Mouse (Mus musculus): ENCODE measurements at regions not wholly inside any gene's neighbourhood (a gene's known extent, or its start where the extent isn't known, plus 50 kb on each side); places are given as distances from the start of the nearest gene placed in this dataset.

- WGBS, result 89% methylated on average over 9 of the region's 9 CpGs
- H3K9ac ChIP-seq (replicated peaks), result no peak overlapping the region
- no peaks in the 10 kb centered on the region for H3K9me3 ChIP-seq
- no peak overlapping the region for H3K4me3 ChIP-seq
- H3K4me2 ChIP-seq (replicated peaks), result no peak overlapping the region
- peaks cover 7% of the 10 kb centered on the region for H3K4me1 ChIP-seq
- H3K27me3 ChIP-seq, result no peaks in the 10 kb centered on the region
- no peaks in the 10 kb centered on the region for H3K36me3 ChIP-seq
- H3K27ac ChIP-seq (replicated peaks), result no peak overlapping the region
- ATAC-seq (replicated peaks), result no peak
Measured at GRCm38 (mm10) chr12:85527011-85527410, 53.3 kb downstream of the Fos start.

- Histone ChIP-seq H3K27ac (replicated peaks) (no peak overlapping the region), H3K4me1 (no peaks in the 10 kb centered on the region), H3K4me2 (replicated peaks) (no peak overlapping the region), H3K36me3 (no peaks in the 10 kb centered on the region), H3K27me3 (no peaks in the 10 kb centered on the region), H3K9ac (replicated peaks) (no peak overlapping the region), H3K9me3 (no peaks in the 10 kb centered on the region), H3K4me3 (no peak overlapping the region)
- WGBS, result 84% methylated on average over 1 of the region's 1 CpGs
- ATAC-seq (replicated peaks), result no peak
Measured at GRCm38 (mm10) chr12:85531638-85532037, 57.9 kb downstream of the Fos start.

GRCm38 (mm10) chr12:85532221-85532612, 58.5 kb downstream of the Fos start:
- H3K9me3 ChIP-seq, result no peaks in the 10 kb centered on the region
- H3K36me3 ChIP-seq, result no peaks in the 10 kb centered on the region
- no peak for ATAC-seq (replicated peaks)
- no peaks in the 10 kb centered on the region for H3K27me3 ChIP-seq
- no peak overlapping the region for H3K27ac ChIP-seq (replicated peaks)
- H3K9ac ChIP-seq (replicated peaks), result no peak overlapping the region
- no peak overlapping the region for H3K4me3 ChIP-seq
- no peak overlapping the region for H3K4me2 ChIP-seq (replicated peaks)
- no peaks in the 10 kb centered on the region for H3K4me1 ChIP-seq
- WGBS, result 85% methylated on average over 3 of the region's 3 CpGs

- WGBS, result 83% methylated on average over 14 of the region's 14 CpGs
- no peak overlapping the region for H3K4me3 ChIP-seq
- H3K9ac ChIP-seq (replicated peaks), result no peak overlapping the region
- no peaks in the 10 kb centered on the region for H3K27me3 ChIP-seq
- no peak for ATAC-seq (replicated peaks)
- no peak overlapping the region for H3K27ac ChIP-seq (replicated peaks)
- H3K4me2 ChIP-seq (replicated peaks), result no peak overlapping the region
- no peaks in the 10 kb centered on the region for H3K36me3 ChIP-seq
- H3K9me3 ChIP-seq, result no peaks in the 10 kb centered on the region
- no peaks in the 10 kb centered on the region for H3K4me1 ChIP-seq
Measured at GRCm38 (mm10) chr12:85532613-85533460, 59.1 kb downstream of the Fos start.

DNA sequence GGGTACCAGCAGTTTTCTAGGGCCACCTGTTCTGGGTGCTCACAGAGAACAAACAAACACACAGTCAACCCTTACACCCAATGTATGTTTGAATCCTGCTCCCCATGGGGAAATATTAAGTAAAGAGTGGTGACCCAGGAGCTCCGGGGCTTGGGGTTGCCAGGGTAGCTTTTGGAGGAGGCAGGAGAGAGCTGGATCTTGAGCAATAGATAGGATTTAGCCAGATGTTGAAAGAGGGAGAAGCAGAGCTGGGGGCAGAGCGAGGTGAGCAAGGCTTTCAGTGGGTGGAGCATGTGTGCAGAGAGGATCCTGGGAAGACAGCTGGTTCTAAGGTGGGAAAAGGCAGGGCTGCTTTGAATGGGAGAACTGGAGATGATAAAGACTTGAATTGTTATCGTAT, 59.9 kb downstream of the Fos start:
- Histone ChIP-seq H3K27me3 (no peaks in the 10 kb centered on the region), H3K9ac (replicated peaks) (no peak overlapping the region), H3K27ac (replicated peaks) (no peak overlapping the region), H3K9me3 (no peaks in the 10 kb centered on the region), H3K4me3 (no peak overlapping the region), H3K36me3 (no peaks in the 10 kb centered on the region), H3K4me2 (replicated peaks) (no peak overlapping the region), H3K4me1 (no peaks in the 10 kb centered on the region)
- WGBS, result 87% methylated on average over 3 of the region's 3 CpGs
- no peak for ATAC-seq (replicated peaks)

GRCm38 (mm10) chr12:85539423-85539822, 59.4 kb upstream of the Jdp2 start:
- Histone ChIP-seq H3K4me1 (peaks cover 6% of the 10 kb centered on the region; the same call in 1 of the 2 replicates), H3K4me2 (replicated peaks) (no peak overlapping the region), H3K27ac (replicated peaks) (no peak overlapping the region), H3K9me3 (no peaks in the 10 kb centered on the region), H3K4me3 (no peak overlapping the region), H3K27me3 (no peaks in the 10 kb centered on the region), H3K36me3 (no peaks in the 10 kb centered on the region), H3K9ac (replicated peaks) (no peak overlapping the region)
- WGBS, result 54% methylated on average over 7 of the region's 7 CpGs
- no peak for ATAC-seq (replicated peaks)

DNA sequence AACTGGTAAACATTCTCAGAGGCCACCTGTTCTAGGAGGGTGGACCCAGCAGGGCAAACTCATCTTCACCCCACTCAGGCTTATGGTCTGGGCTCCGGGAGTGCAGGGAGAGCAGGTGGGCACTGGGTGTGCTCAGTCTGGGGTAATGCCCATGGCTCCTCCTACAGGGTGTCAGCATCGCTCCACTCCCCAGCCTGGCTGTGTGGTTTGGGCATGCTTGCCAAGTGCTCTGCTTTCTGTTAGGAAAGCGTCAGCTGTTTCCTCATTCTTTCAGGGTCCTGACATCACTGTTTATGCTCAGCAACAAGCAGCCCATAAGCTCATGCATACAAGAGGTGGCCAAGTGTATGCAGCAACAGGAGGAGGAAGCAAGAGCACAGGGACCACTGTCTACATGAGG, 57.7 kb upstream of the Jdp2 start:
- no peak overlapping the region for H3K9ac ChIP-seq (replicated peaks)
- ATAC-seq (replicated peaks), result peak; percentile 86

DNA sequence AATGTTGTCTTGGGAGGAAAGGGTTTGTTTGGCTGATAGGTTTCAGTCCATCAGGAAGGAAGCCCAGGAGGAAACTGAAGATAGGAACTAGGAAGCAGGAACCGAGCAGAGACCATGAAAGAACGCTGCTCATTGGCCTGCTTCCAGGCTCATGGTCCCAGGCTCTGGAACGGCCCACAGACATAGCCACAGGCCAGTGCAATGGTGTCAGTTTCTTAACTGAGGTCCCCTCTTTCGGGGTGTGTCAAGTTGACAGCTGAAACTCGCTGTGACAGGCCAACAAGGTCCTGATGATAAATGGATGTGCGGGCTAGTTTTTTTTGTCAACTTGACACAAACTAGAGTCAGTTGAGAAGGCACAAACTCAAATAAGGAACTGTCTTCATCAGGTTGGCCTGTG, 55.9 kb upstream of the Jdp2 start:
- Histone ChIP-seq H3K9me3 (no peaks in the 10 kb centered on the region), H3K4me2 (replicated peaks) (no peak overlapping the region), H3K4me3 (no peak overlapping the region), H3K27me3 (no peaks in the 10 kb centered on the region), H3K27ac (replicated peaks) (no peak overlapping the region), H3K9ac (replicated peaks) (no peak overlapping the region), H3K36me3 (no peaks in the 10 kb centered on the region), H3K4me1 (peaks cover 12% of the 10 kb centered on the region; the same call in 1 of the 2 replicates)
- 90% methylated on average over 6 of the region's 6 CpGs for WGBS
- no peak for ATAC-seq (replicated peaks)

More for the DNA sequence above, 57.7 kb upstream of the Jdp2 start:
- Histone ChIP-seq H3K36me3 (no peaks in the 10 kb centered on the region), H3K4me3 (no peak overlapping the region), H3K4me2 (replicated peaks) (no peak overlapping the region), H3K4me1 (peaks cover 12% of the 10 kb centered on the region; the same call in 1 of the 2 replicates), H3K9me3 (no peaks in the 10 kb centered on the region), H3K27me3 (no peaks in the 10 kb centered on the region), H3K27ac (replicated peaks) (no peak overlapping the region)
- 36% methylated on average over 3 of the region's 3 CpGs for WGBS

DNA sequence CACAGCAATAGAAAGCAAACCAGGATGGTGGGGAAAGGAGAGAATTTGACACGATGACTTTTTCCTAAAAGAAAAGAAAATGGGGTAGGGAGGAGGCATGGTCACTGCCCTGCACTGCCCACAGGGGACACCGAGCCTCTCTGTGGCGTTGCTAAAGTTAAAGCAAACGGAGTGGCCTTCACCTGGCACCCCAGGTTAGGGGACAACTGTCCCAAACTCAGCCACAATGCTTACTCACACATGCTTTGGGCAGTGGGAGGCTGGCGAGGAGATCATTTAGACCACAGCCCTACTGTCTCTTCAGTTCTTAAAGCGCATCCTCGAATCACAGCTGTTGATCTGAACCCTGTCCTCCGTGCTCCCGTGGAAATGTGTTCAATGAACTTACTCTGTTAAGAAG, 55.3 kb upstream of the Jdp2 start:
- Histone ChIP-seq H3K27me3 (no peaks in the 10 kb centered on the region), H3K4me2 (replicated peaks) (no peak overlapping the region), H3K27ac (replicated peaks) (no peak overlapping the region), H3K4me1 (peaks cover 12% of the 10 kb centered on the region; the same call in 1 of the 2 replicates), H3K4me3 (no peak overlapping the region), H3K9ac (replicated peaks) (no peak overlapping the region), H3K9me3 (no peaks in the 10 kb centered on the region), H3K36me3 (no peaks in the 10 kb centered on the region)
- WGBS, result 89% methylated on average over 9 of the region's 9 CpGs
- ATAC-seq (replicated peaks), result no peak

DNA sequence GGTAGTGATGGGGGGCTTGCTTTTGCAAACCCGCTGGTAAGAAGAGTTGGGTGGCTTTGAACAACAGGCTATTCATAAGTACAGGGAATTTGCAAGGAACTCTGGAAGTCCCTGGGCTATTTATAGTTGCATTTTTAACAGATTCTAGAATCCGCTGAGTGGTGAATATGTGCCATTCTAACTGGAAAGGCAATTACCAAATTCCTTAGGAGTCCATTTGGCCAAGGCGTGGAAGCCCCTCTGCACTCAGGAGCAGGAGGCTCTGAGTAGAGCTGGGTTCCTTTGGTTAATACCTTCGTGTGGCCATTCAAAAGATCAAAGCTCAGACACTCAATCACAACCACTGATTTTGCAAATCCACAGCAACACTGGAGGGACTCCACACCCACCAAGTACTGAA, 54.0 kb upstream of the Jdp2 start:
- Histone ChIP-seq H3K4me1 (peaks cover 12% of the 10 kb centered on the region; the same call in 1 of the 2 replicates), H3K36me3 (no peaks in the 10 kb centered on the region), H3K4me2 (replicated peaks) (no peak overlapping the region), H3K27ac (replicated peaks) (no peak overlapping the region), H3K9me3 (no peaks in the 10 kb centered on the region), H3K4me3 (no peak overlapping the region), H3K9ac (replicated peaks) (no peak overlapping the region), H3K27me3 (no peaks in the 10 kb centered on the region)
- 10% methylated on average over 4 of the region's 4 CpGs for WGBS
- no peak for ATAC-seq (replicated peaks)

DNA sequence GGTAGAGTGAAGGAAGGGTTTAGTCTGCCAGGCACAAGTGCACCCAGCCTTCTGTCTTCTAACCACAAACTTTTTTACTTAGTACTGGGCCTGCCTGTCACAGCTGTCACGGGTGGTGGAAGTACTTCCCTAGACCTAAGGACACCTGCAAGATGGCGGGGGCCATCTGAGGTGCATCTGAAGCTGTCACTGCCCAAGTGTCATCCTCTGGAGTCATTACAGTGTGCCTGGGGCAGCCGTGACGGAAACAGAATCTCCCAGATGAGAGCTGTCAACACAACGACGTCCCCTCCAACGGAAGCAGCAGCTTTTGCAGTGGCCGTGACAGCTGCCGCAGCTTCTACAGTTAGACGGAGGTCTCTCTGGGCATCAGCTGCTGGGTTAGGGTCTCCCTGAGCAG, 53.1 kb upstream of the Jdp2 start:
- H3K27ac ChIP-seq (replicated peaks), result no peak overlapping the region
- H3K4me2 ChIP-seq (replicated peaks), result no peak overlapping the region
- WGBS, result 72% methylated on average over 10 of the region's 10 CpGs
- no peaks in the 10 kb centered on the region for H3K36me3 ChIP-seq
- H3K9ac ChIP-seq (replicated peaks), result no peak overlapping the region
- ATAC-seq (replicated peaks), result no peak
- peaks cover 12% of the 10 kb centered on the region; the same call in 1 of the 2 replicates for H3K4me1 ChIP-seq
- no peak overlapping the region for H3K4me3 ChIP-seq
- H3K9me3 ChIP-seq, result no peaks in the 10 kb centered on the region
- no peaks in the 10 kb centered on the region for H3K27me3 ChIP-seq

GRCm38 (mm10) chr12:85548076-85548475, 50.8 kb upstream of the Jdp2 start:
- ATAC-seq (replicated peaks), result no peak
- H3K4me2 ChIP-seq (replicated peaks), result no peak overlapping the region
- 80% methylated on average over 8 of the region's 8 CpGs for WGBS

More at GRCm38 (mm10) chr12:85548076-85548475, 50.8 kb upstream of the Jdp2 start:
- Histone ChIP-seq H3K9me3 (no peaks in the 10 kb centered on the region), H3K9ac (replicated peaks) (no peak overlapping the region), H3K4me3 (no peak overlapping the region), H3K27me3 (no peaks in the 10 kb centered on the region), H3K27ac (replicated peaks) (no peak overlapping the region), H3K36me3 (no peaks in the 10 kb centered on the region), H3K4me1 (peaks cover 6% of the 10 kb centered on the region; the same call in 1 of the 2 replicates)

All from forebrain, embryonic 15.5 days (tissue).